Mouse (Mus musculus) ovary, postnatal 36 days (tissue): ENCODE measurements around the gene Ptprh.

Source experiments
- DNase-seq: peaks from one replicate; pipeline ENCODE4 v3.0.0; 2022; ENCODE audit warnings: low spot score, mixed read lengths

The Ptprh gene

GRCm38 (mm10) chr7:4523205-4524130, 80.4 kb downstream of the Ptprh start:
- DNase-seq = no peak

- DNase-seq = no peak
These were observed 81.5 kb downstream of the Ptprh start for GRCm38 (mm10) chr7:4522292-4522691.

GRCm38 (mm10) chr7:4521231-4522003, 82.4 kb downstream of the Ptprh start:
- no peak for DNase-seq

- no peak for DNase-seq
These were observed 85.4 kb downstream of the Ptprh start for GRCm38 (mm10) chr7:4518487-4518886.

- no peak for DNase-seq
These were observed 87.3 kb downstream of the Ptprh start, which contains the start of gene Tnnt1 for GRCm38 (mm10) chr7:4516332-4517050. TSS of gene Tnnt1 (minus strand) at chr7:4516382.

GRCm38 (mm10) chr7:4515853-4516252, 88.0 kb downstream of the Ptprh start:
- no peak for DNase-seq

- no peak for DNase-seq
These were observed 89.8 kb downstream of the Ptprh start for GRCm38 (mm10) chr7:4513829-4514712.

- DNase-seq = no peak
These were observed 90.6 kb downstream of the Ptprh start for GRCm38 (mm10) chr7:4513236-4513635.

GRCm38 (mm10) chr7:4511489-4512224, 92.2 kb downstream of the Ptprh start:
- no peak for DNase-seq

GRCm38 (mm10) chr7:4509863-4510608, 93.8 kb downstream of the Ptprh start:
- DNase-seq = peak; percentile 64

- no peak for DNase-seq
These were observed 95.1 kb downstream of the Ptprh start for GRCm38 (mm10) chr7:4508739-4509116.

- DNase-seq = no peak
These were observed 95.6 kb downstream of the Ptprh start for GRCm38 (mm10) chr7:4508062-4508738.

- no peak for DNase-seq
These were observed 96.6 kb downstream of the Ptprh start for GRCm38 (mm10) chr7:4507220-4507619.

GRCm38 (mm10) chr7:4504646-4505435, 99.0 kb downstream of the Ptprh start:
- no peak for DNase-seq

- DNase-seq = no peak
These were observed 100.0 kb downstream of the Ptprh start for GRCm38 (mm10) chr7:4503858-4504257.

- no peak for DNase-seq
These were observed 100.7 kb downstream of the Ptprh start for GRCm38 (mm10) chr7:4503100-4503499.

GRCm38 (mm10) chr7:4502421-4503090, 101.3 kb downstream of the Ptprh start:
- DNase-seq = no peak
